Mouse (Mus musculus) stomach, embryonic 15.5 days (tissue): ENCODE measurements at regions not wholly inside any gene's neighbourhood (a gene's known extent, or its start where the extent isn't known, plus 50 kb on each side); places are given as distances from the start of the nearest gene placed in this dataset.
A peak's percentile ranks its signal among the peaks of the same experiment; 100 is the strongest.

Experiments
- ATAC-seq: fragments of 200-750 bp; cut with Nextera tagmentation; 2 replicates; pipeline ENCODE4 v1.8.0; 2017; ENCODE audit warnings: low read depth, moderate number of reproducible peaks, moderate TSS enrichment; ENCODE audit not compliant: insufficient read depth, low FRiP score
- H3K27ac ChIP-seq: fragments of 300-500 bp; sonication (generic); 2 replicates; pipeline ENCODE4 v1.5.1; 2015; ENCODE audit warnings: mild to moderate bottlenecking, inconsistent platforms
- H3K27me3 ChIP-seq: fragments of 300-500 bp; sonication (generic); replicated peaks from 2 replicates; pipeline ENCODE4 v1.6.1; 2015; ENCODE audit warnings: inconsistent platforms
- H3K36me3 ChIP-seq: fragments of 300-500 bp; sonication (generic); 2 replicates; pipeline ENCODE4 v1.6.1; 2015; ENCODE audit warnings: inconsistent platforms
- H3K4me1 ChIP-seq: fragments of 300-500 bp; sonication (generic); 2 replicates; pipeline ENCODE4 v1.6.1; 2015; ENCODE audit warnings: inconsistent platforms
- H3K4me2 ChIP-seq: fragments of 300-500 bp; sonication (generic); 2 replicates; pipeline ENCODE4 v1.6.1; 2015; ENCODE audit warnings: mild to moderate bottlenecking, inconsistent platforms
- H3K4me3 ChIP-seq: fragments of 300-500 bp; sonication (generic); replicated peaks from 2 replicates; pipeline ENCODE4 v1.5.1; 2015; ENCODE audit warnings: inconsistent platforms
- H3K9ac ChIP-seq: fragments of 300-500 bp; sonication (generic); 2 replicates; pipeline ENCODE4 v1.6.1; 2015; ENCODE audit warnings: inconsistent platforms
- H3K9me3 ChIP-seq: fragments of 300-500 bp; sonication (generic); 2 replicates; pipeline ENCODE4 v1.6.1; 2016; ENCODE audit warnings: inconsistent platforms
- WGBS: fragments of 180-500 bp; shearing (Covaris S2); methylation state at CpG from one replicate; pipeline ENCODE4 v1.1.7; 2015; 5-methylcytosine and 5-hydroxymethylcytosine counted together

DNA sequence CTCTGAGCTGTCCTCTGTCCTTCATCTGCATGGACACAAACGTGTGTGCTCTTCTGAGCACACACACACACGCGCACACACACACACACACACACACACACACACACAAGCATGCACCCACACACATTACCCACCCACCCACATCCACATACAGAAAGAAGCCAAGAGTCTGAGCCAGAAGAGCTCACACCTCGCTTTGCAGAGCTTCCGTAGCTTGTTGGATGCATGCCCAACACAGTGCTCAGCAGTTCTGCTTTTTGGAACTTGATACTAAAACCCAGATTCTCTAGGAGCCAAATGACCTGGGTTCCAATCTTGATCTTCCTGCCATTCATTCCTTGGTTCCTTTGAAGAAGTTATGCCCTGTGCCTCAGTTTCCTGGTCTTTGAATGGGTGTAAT lies 182.4 kb upstream of the Gm4791 start:
- Histone ChIP-seq H3K27ac (no peak overlapping the region), H3K9ac (no peak overlapping the region), H3K4me3 (no peak overlapping the region), H3K4me1 (no peaks in the 10 kb centered on the region), H3K4me2 (no peak overlapping the region), H3K9me3 (no peaks in the 10 kb centered on the region), H3K27me3 (no peaks in the 10 kb centered on the region), H3K36me3 (no peaks in the 10 kb centered on the region)
- no peak for ATAC-seq
- WGBS, result 74% methylated on average over 5 of the region's 5 CpGs

GRCm38 (mm10) chr9:46814478-46815241 lies 183.9 kb upstream of the Gm4791 start:
- Histone ChIP-seq H3K4me1 (no peaks in the 10 kb centered on the region), H3K9me3 (no peaks in the 10 kb centered on the region), H3K9ac (no peak overlapping the region), H3K4me3 (peak overlapping the region; percentile 26), H3K4me2 (peak overlapping the region; percentile 49), H3K27me3 (no peaks in the 10 kb centered on the region), H3K27ac (peak overlapping the region; percentile 9; the same call in 1 of the 2 replicates), H3K36me3 (no peaks in the 10 kb centered on the region)
- 11% methylated on average over 22 of the region's 22 CpGs for WGBS
- ATAC-seq, result peak; percentile 88

DNA sequence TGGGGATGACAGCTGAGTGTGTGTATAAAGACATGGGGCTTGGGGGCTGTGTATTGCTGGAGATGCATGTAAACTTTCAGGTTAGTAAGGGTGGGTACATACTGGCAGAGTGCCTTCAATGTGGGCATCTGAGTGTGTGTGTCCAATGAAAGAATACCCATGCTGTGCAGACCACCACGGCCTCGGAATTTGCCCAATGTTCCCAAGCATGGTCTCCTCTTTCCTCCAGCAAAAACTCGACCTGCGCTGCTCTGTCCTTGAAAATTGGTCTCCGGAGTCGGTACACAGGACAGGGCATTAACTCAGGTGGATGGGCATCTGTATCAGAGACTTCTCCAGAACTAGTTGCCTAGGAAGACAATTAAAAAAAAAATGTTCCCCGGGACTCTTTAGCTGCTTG lies 188.3 kb upstream of the Gm4791 start:
- WGBS, result 81% methylated on average over 7 of the region's 7 CpGs
- no peak for ATAC-seq

DNA sequence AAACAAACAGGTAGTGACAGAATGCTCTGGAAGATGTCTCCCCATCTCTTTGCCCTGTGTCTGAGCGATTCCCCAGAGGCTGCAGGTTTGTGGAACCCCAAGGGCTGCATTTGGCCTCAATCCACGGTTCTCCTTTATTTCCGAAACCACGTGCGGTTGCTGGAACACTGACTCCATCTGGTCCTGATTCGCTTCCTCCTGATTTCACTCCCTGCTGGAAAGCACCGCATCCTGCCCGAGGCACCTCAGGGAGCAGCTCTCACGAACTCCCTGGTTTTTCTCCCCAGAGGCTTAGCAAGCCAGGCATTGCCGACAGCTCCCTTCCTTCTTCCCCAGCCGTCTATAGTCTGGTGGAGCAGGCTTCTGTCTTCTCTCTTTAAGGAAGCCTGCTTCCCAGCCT lies 203.1 kb upstream of the Gm4791 start:
- H3K9ac ChIP-seq, result no peak overlapping the region
- no peaks in the 10 kb centered on the region for H3K27me3 ChIP-seq
- no peaks in the 10 kb centered on the region for H3K36me3 ChIP-seq
- no peak overlapping the region for H3K27ac ChIP-seq
- no peak overlapping the region for H3K4me3 ChIP-seq
- no peak overlapping the region for H3K4me2 ChIP-seq
- WGBS, result 71% methylated on average over 11 of the region's 11 CpGs
- ATAC-seq, result no peak
- H3K9me3 ChIP-seq, result no peaks in the 10 kb centered on the region
- no peaks in the 10 kb centered on the region for H3K4me1 ChIP-seq

More for the DNA sequence above, 188.3 kb upstream of the Gm4791 start:
- Histone ChIP-seq H3K27ac (no peak overlapping the region), H3K9ac (no peak overlapping the region), H3K27me3 (no peaks in the 10 kb centered on the region), H3K4me2 (no peak overlapping the region), H3K4me1 (no peaks in the 10 kb centered on the region), H3K36me3 (no peaks in the 10 kb centered on the region), H3K4me3 (no peak overlapping the region), H3K9me3 (no peaks in the 10 kb centered on the region)

GRCm38 (mm10) chr9:46789036-46789435 lies 209.5 kb upstream of the Gm4791 start:
- WGBS, result 62% methylated on average over 10 of the region's 10 CpGs
- Histone ChIP-seq H3K27me3 (no peaks in the 10 kb centered on the region), H3K4me1 (no peaks in the 10 kb centered on the region), H3K9ac (no peak overlapping the region), H3K36me3 (no peaks in the 10 kb centered on the region), H3K9me3 (no peaks in the 10 kb centered on the region), H3K4me3 (no peak overlapping the region), H3K4me2 (no peak overlapping the region), H3K27ac (no peak overlapping the region)
- ATAC-seq, result no peak

DNA sequence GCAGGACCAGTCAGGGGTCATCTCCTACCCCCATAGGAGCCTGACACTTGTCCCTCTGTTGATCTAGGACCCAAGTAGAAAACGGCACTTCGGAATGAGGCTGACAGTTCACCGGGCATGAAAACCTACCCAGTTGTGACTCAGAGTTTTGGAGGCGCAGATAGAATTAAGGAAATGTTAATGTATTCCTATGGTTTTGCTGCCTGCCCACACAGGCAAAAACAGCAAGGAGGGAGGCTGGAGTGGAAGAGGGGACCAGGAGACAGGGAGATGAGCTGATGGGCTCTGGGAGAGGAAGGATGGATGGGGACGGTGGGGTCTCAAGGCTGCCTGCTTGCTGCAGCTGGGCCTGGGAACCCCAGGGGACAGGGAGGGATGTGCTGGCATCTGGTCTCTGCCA lies 210.1 kb upstream of the Gm4791 start:
- 84% methylated on average over 5 of the region's 5 CpGs for WGBS
- H3K9ac ChIP-seq, result no peak overlapping the region
- H3K27me3 ChIP-seq, result no peaks in the 10 kb centered on the region
- no peak overlapping the region for H3K4me2 ChIP-seq
- ATAC-seq, result no peak
- no peak overlapping the region for H3K4me3 ChIP-seq
- H3K4me1 ChIP-seq, result no peaks in the 10 kb centered on the region
- H3K36me3 ChIP-seq, result no peaks in the 10 kb centered on the region
- no peaks in the 10 kb centered on the region for H3K9me3 ChIP-seq
- H3K27ac ChIP-seq, result no peak overlapping the region

DNA sequence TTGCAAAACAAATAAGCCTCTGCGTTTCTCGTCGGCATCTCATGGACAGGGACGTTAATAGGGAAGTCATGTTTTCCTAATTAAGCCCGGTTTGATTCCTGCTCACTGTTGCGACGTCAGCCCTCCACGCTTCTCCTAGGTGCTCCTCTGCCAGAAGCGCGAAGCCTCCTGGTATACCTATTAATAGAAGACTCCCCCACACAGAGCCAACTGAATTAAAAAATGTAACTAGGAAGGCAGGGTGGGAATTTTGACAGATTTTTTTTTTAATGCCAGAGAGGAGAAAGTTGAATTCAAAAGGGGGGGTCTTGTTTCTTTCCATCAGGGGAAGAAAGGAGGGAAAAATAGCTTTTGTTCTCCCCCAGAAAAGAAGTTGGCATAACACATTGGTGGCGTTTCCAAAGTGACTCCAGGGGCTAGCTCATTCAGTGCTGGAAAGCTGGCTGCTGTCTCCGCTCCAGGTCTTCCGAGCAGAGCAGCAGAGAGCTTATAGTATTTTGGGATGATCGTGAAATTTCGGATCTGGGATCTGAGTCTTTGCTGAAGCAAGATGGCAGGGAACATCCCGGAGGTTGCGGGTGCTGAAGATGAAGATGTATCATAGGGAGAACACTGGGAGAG lies 214.1 kb upstream of the Gm4791 start:
- Histone ChIP-seq H3K4me1 (no peaks in the 10 kb centered on the region), H3K36me3 (no peaks in the 10 kb centered on the region), H3K4me3 (no peak overlapping the region), H3K9ac (no peak overlapping the region), H3K27me3 (no peaks in the 10 kb centered on the region), H3K9me3 (no peaks in the 10 kb centered on the region), H3K27ac (no peak overlapping the region), H3K4me2 (no peak overlapping the region)
- 89% methylated on average over 17 of the region's 17 CpGs for WGBS
- ATAC-seq, result no peak

DNA sequence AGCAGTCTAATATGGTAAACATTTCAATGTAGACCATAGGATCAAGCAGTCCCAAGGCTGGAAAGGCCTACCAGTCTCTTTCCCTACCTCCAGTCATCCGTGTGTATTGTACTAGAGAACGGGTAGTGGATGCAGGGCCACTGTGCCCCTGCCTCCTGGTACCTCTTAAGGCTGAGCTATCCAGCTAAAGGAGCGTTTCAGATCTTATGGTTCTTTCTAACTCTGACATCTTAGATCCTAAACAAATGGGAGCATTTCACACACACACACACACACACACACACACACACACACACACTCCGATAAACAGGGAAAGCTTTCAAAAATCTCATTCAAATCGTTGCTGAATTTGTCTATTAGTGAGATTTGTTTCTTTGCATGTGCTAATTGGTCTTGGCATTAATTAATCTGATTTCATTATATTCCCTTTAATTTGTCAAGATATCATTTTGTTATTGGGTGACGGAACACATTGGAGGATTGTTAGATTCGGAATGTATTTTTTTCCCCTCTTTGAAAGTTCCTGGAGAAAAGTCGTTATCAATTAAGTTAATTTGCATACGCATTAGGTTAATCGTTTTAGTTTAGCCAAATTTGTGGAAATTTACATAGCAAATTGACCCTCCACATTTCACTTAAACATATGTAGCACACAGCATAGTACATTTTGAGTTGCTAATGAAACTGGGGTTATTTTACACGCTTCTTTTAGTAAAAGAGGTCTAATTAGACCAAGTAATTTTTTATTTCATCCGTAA lies 214.8 kb upstream of the Gm4791 start:
- Histone ChIP-seq H3K27ac (no peak overlapping the region), H3K9ac (no peak overlapping the region), H3K4me2 (no peak overlapping the region), H3K4me3 (no peak overlapping the region), H3K4me1 (no peaks in the 10 kb centered on the region), H3K36me3 (no peaks in the 10 kb centered on the region), H3K27me3 (no peaks in the 10 kb centered on the region), H3K9me3 (no peaks in the 10 kb centered on the region)
- no peak for ATAC-seq
- 87% methylated on average over 12 of the region's 12 CpGs for whole genome bisulfite sequencing

- H3K27me3 ChIP-seq, result no peaks in the 10 kb centered on the region
- 86% methylated on average over 8 of the region's 8 CpGs for WGBS
- H3K4me3 ChIP-seq, result no peak overlapping the region
- H3K4me1 ChIP-seq, result no peaks in the 10 kb centered on the region
- H3K36me3 ChIP-seq, result no peaks in the 10 kb centered on the region
- ATAC-seq, result no peak
- H3K9me3 ChIP-seq, result no peaks in the 10 kb centered on the region
- H3K9ac ChIP-seq, result no peak overlapping the region
- no peak overlapping the region for H3K4me2 ChIP-seq
- H3K27ac ChIP-seq, result no peak overlapping the region
These were observed 216.9 kb upstream of the Gm4791 start for GRCm38 (mm10) chr9:46781681-46782080.

GRCm38 (mm10) chr9:46778769-46779168 lies 219.8 kb upstream of the Gm4791 start:
- Histone ChIP-seq H3K4me2 (no peak overlapping the region), H3K27me3 (no peaks in the 10 kb centered on the region), H3K4me3 (no peak overlapping the region), H3K36me3 (no peaks in the 10 kb centered on the region), H3K27ac (no peak overlapping the region), H3K9ac (no peak overlapping the region), H3K4me1 (no peaks in the 10 kb centered on the region), H3K9me3 (no peaks in the 10 kb centered on the region)
- no peak for ATAC-seq
- WGBS, result 75% methylated on average over 6 of the region's 6 CpGs

DNA sequence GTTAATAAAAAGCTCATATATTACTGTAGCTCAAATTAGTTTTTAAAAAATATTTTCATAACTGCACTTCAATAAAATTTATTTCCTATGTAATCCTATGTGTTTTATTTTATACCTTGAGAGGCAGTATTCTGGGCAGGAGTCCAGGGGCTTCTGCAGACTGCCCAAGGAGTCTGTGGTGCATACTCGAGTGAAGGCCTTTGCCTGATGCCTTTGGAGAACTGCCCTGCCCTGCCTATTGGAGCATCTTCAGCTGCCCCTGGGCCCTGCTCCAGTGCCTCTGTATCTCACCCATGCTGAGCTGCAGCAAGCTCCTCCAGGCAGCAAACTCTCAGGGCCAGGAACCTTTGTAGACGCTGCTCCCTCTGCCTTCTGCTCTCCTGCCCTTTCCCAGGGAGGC lies 223.7 kb upstream of the Gm4791 start:
- 41% methylated on average over 2 of the region's 2 CpGs for WGBS
- no peaks in the 10 kb centered on the region for H3K9me3 ChIP-seq
- H3K9ac ChIP-seq, result no peak overlapping the region
- no peak overlapping the region for H3K4me3 ChIP-seq
- no peak overlapping the region for H3K4me2 ChIP-seq
- H3K4me1 ChIP-seq, result no peaks in the 10 kb centered on the region
- no peak overlapping the region for H3K27ac ChIP-seq
- no peaks in the 10 kb centered on the region for H3K36me3 ChIP-seq
- H3K27me3 ChIP-seq, result no peaks in the 10 kb centered on the region
- no peak for ATAC-seq

DNA sequence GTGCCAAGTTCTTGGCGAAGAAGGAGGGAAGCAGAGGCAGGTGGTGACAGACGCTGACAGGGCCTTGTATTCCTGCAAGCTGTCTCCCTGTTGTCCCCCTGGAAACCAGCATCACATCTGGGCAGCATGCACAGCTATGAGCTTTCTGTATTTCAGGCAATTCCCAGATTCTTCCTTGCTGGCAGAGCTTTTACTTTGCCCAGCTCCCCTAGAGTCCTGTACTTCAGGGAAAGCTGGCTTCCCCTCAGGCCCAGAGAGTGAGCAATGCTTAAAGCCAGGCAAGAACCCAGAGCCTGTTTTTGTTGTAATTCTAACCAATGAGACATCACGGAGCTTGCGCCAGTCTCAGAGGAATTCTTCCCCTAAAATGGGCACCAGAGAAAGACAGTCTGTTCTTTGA lies 238.3 kb upstream of the Gm4791 start:
- Histone ChIP-seq H3K4me2 (no peak overlapping the region), H3K9me3 (no peaks in the 10 kb centered on the region), H3K27ac (no peak overlapping the region), H3K4me1 (no peaks in the 10 kb centered on the region), H3K4me3 (no peak overlapping the region), H3K9ac (no peak overlapping the region), H3K36me3 (no peaks in the 10 kb centered on the region), H3K27me3 (no peaks in the 10 kb centered on the region)
- no peak for ATAC-seq
- WGBS, result 87% methylated on average over 4 of the region's 4 CpGs
